Mouse (Mus musculus) large intestine, adult 2 months (tissue): Measurements from ENCODE around the gene Phf1. TPM values are rescaled to one million over a fixed set of nuclear protein-coding genes. Genes with fewer than 3 reads are reported as not detected.
"Not testable (repeated sequence)": the region's sequence is repeated elsewhere in the genome, so short reads cannot be mapped to it uniquely, and the experiment has no call there.

Source experiments
- DNase-seq: peaks from one replicate; pipeline ENCODE4 v3.0.0-alpha.2; 2012; ENCODE audit warnings: low read depth, low spot score
- WGBS: fragments of 180-500 bp; shearing (Covaris S2); methylation state at CpG from one replicate; pipeline ENCODE4 v1.1.7; 2018; 5-methylcytosine and 5-hydroxymethylcytosine counted together
- polyA plus RNA-seq: library from polyadenylated mRNA; depleted of rRNA; stranded (reverse); fragments of >200 nt; gene quantifications from 2 replicates; pipeline ENCODE4 v1.2.3, GENCODE M21; 2012; rRNA removed

The Phf1 gene
- polyA plus RNA-seq, result 36.2 and 38.6 TPM in 2 replicates

GRCm38 (mm10) chr17:26932839-26933398 is at the start of gene Phf1:
Gene Phf1, plus strand, starts transcription at chr17:26933052.
- DNase-seq, result peak; percentile 72
- WGBS, result under 1% methylated on average over 41 of the region's 43 CpGs

GRCm38 (mm10) chr17:26883585-26883984 is 49.3 kb upstream of the Phf1 start:
- no peak for DNase-seq
- WGBS, result 82% methylated on average over 6 of the region's 6 CpGs

GRCm38 (mm10) chr17:26884995-26885926 is 47.6 kb upstream of the Phf1 start:
- 8% methylated on average over 25 of the region's 25 CpGs for WGBS
- peak; percentile 62 for DNase-seq

- 7% methylated on average over 30 of the region's 30 CpGs for WGBS
- peak; percentile 75 for DNase-seq
These were observed 46.7 kb upstream of the Phf1 start for GRCm38 (mm10) chr17:26886047-26886749.

GRCm38 (mm10) chr17:26887926-26888325 is 44.9 kb upstream of the Phf1 start:
- 19% methylated on average over 3 of the region's 3 CpGs for WGBS
- DNase-seq, result no peak

GRCm38 (mm10) chr17:26892635-26893375 is 40.0 kb upstream of the Phf1 start:
- DNase-seq, result no peak
- 39% methylated on average over 16 of the region's 16 CpGs for WGBS

GRCm38 (mm10) chr17:26893492-26893891 is 39.4 kb upstream of the Phf1 start:
- 56% methylated on average over 6 of the region's 6 CpGs for WGBS
- no peak for DNase-seq

- DNase-seq, result no peak
- 74% methylated on average over 6 of the region's 6 CpGs for WGBS
These were observed 38.5 kb upstream of the Phf1 start for GRCm38 (mm10) chr17:26894342-26894741.

- WGBS, result 14% methylated on average over 10 of the region's 10 CpGs
- DNase-seq, result no peak
These were observed 37.3 kb upstream of the Phf1 start for GRCm38 (mm10) chr17:26895578-26895977.

- 75% methylated on average over 6 of the region's 6 CpGs for WGBS
- no peak for DNase-seq
These were observed 31.9 kb upstream of the Phf1 start for GRCm38 (mm10) chr17:26900916-26901315.

GRCm38 (mm10) chr17:26904320-26904719 is 28.5 kb upstream of the Phf1 start:
- WGBS, result 51% methylated on average over 5 of the region's 5 CpGs
- no peak for DNase-seq

- WGBS, result 91% methylated on average over 15 of the region's 15 CpGs
These were observed 25.3 kb upstream of the Phf1 start for GRCm38 (mm10) chr17:26907506-26907905.

GRCm38 (mm10) chr17:26915248-26915647 is 17.6 kb upstream of the Phf1 start:
- 47% methylated on average over 1 of the region's 1 CpGs for WGBS
- no peak for DNase-seq

More at GRCm38 (mm10) chr17:26907506-26907905, 25.3 kb upstream of the Phf1 start:
- DNase-seq, result not testable (repeated sequence)

GRCm38 (mm10) chr17:26916711-26917482 is 16.0 kb upstream of the Phf1 start, which contains the start of gene Kifc5b:
Gene Kifc5b, plus strand, starts transcription at chr17:26917091.
- WGBS, result under 1% methylated on average over 72 of the region's 72 CpGs
- DNase-seq, result peak; percentile 96

GRCm38 (mm10) chr17:26917560-26917959 is 15.3 kb upstream of the Phf1 start:
- 2% methylated on average over 12 of the region's 12 CpGs for WGBS
- DNase-seq, result not testable (repeated sequence)

- no peak for DNase-seq
- WGBS, result 56% methylated on average over 2 of the region's 2 CpGs
These were observed 14.5 kb upstream of the Phf1 start for GRCm38 (mm10) chr17:26918343-26918742.

GRCm38 (mm10) chr17:26919516-26919915 is 13.3 kb upstream of the Phf1 start:
- WGBS, result 61% methylated on average over 2 of the region's 2 CpGs
- DNase-seq, result not testable (repeated sequence)

- 96% methylated on average over 6 of the region's 6 CpGs for WGBS
- DNase-seq, result not testable (repeated sequence)
These were observed 10.5 kb upstream of the Phf1 start for GRCm38 (mm10) chr17:26922368-26922767.

- not testable (repeated sequence) for DNase-seq
- 95% methylated on average over 9 of the region's 9 CpGs for WGBS
These were observed 7.4 kb upstream of the Phf1 start for GRCm38 (mm10) chr17:26925414-26925813.
